Mouse (Mus musculus) liver, adult (tissue): ENCODE data around the gene Krtap5-4.

Experiments
- GATA4 ChIP-seq: IDR thresholded peaks from 2 replicates; pipeline ENCODE4 v1.6.1; 2014; ENCODE audit warnings: mild to moderate bottlenecking, low read length; ENCODE audit not compliant: insufficient replicate concordance

Krtap5-4 gene

GRCm38 (mm10) chr7:142323396-142324117 lies 20.2 kb downstream of the Krtap5-4 start:
- TF ChIP-seq GATA4 = no peak

GRCm38 (mm10) chr7:142326714-142327445 lies 23.5 kb downstream of the Krtap5-4 start:
- no peak for TF ChIP-seq GATA4

DNA sequence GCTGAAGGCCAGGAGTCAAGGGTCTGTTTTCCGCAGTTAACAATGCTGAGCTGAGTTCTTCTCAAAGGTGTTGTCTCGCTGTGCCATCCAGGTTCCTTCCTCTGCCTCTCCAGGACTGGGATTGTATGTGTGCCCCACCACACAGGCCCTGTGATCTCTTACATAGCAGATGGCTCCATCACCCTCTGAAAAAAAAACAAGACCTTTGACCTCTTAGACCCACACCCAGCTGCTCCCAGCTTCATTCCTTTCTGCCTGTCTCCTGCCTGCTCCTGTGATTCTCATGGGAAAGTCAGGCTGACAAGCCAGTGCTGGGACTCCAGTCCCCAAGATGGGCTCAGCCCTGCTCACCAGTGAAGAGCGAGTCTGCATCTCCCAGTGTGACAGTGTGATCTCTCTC lies 25.2 kb downstream of the Krtap5-4 start:
- TF ChIP-seq GATA4 = no peak

GRCm38 (mm10) chr7:142330271-142330724 lies 26.9 kb downstream of the Krtap5-4 start:
- peak; percentile 97 for TF ChIP-seq GATA4

DNA sequence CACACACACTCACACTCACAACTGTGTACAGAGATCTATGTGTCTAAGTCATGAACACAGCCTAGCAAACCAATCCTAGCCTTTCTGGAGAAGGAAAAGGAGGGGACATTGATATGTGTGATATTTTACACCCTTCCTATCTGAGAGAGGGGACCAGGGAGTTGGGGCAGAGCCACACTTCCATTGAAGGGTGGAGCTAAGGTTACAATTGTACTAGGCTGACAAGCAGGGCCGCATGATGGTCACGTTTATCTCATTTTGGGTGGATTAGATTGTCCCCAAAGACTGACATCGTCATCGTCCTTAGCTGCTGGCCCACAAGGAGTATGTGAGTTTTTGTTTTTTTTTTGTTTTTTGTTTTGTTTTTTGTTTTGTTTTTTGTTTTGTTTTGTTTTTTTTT lies 27.9 kb downstream of the Krtap5-4 start:
- no peak for TF ChIP-seq GATA4

DNA sequence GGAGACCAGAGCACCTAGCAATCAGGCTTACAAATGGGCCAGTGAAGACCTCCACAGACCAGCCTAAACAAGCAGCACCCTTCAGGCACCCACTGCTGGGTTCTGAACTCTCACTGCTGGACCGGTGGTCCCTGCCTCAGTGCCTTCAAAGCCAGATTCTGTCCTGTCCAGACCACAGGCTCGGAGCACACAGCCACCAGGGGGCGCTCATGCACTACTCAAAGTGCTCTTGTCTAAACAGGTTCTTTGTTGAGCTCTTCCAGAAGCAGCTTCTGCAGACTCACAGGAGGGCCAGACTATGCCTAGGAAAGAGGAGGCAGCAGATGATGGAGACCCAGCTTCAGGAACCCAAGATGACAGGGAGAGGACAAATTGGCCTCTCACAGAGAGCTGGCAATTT lies 30.9 kb downstream of the Krtap5-4 start:
- TF ChIP-seq GATA4 = no peak

- TF ChIP-seq GATA4 = no peak
Observed at GRCm38 (mm10) chr7:142335151-142335550, 31.8 kb downstream of the Krtap5-4 start.

- no peak for TF ChIP-seq GATA4
Observed at GRCm38 (mm10) chr7:142340269-142340970, 37.1 kb downstream of the Krtap5-4 start.

DNA sequence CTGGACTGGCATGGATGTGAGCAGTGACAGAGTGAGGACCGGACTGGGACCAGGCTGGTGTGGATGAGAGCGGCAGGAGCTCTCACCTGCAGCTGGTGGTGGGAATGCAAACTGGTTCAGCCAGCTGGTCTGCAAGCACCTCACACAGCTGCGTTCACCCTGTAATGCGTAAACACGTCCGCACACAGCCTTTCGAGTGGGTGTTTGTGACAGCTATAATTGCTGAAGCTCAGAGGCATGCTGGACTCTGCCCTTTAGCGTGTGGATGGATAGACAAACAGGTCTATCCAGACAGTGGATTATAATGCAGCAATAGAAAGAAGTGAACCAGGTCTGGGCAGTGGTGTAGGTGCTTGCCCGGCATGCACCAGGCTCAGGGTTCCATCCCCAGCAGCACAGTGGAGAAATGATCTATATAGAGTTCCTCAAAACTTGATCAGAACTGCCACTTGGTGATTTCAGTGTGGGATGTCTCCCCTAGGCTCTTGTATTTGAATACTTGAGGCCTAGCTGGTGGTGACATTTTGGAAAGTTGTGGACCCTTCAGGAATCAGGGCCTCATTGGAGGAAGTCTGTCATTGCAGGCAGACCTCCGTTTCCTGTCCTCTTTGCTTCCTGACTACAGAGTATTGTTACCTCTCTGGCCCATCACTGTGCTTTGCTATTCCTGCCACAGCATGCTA lies 38.4 kb downstream of the Krtap5-4 start:
- no peak for TF ChIP-seq GATA4

GRCm38 (mm10) chr7:142342247-142342640 lies 38.9 kb downstream of the Krtap5-4 start:
- TF ChIP-seq GATA4 = no peak

- TF ChIP-seq GATA4 = no peak
Observed at GRCm38 (mm10) chr7:142347542-142347941, 44.2 kb downstream of the Krtap5-4 start.

DNA sequence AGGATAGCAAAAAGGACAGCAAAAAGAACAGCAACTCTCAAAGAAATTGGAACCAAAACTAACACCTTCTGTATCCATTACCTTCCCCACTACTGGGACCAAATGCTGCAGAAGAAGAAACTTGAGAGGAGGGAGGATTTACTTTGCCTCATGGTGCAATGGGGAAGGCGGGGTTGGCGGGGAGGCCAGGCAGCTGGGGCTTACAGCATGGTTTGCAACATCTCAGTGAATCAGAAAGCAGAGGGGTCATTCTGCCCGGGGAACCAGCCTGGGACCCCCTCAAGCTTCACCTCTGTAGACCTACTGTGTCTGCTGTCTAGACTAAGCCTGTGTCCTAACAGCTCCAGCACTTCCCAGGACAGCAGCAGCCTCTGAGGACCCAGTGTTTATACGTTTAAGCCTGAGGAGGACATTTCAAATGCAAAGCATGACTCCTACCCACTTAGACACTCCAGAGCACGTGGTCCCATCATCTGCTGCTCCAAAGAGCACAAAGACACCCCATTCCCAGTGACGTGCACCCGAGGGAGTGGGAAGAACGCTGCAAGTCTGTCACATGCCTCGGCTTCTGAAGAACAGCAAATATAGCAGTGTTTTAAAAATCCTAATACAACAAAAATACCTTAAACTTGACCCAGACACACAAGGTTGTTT lies 46.1 kb downstream of the Krtap5-4 start:
- no peak for TF ChIP-seq GATA4

GRCm38 (mm10) chr7:142351569-142351968 lies 48.2 kb downstream of the Krtap5-4 start:
- no peak for TF ChIP-seq GATA4

DNA sequence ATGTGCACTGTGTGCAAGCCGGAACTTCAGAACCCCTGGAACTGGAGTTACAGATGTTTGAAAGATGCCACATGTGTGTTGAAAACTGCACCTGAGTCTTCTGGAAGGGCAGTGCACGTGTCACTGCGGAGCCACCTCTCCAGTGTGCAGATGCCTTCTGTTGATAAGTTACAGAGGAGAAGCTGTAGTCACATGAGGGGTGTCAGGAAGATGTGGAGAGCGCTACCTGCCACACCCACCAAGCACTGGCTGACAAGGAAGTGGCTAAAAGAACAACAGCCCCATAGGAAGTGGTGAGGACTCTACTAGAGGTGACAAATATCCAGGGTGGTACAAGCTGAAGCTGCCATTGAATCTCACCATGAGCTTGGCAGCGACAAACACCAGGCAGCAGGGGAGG lies 50.5 kb downstream of the Krtap5-4 start:
- no peak for TF ChIP-seq GATA4
